Mouse (Mus musculus): ENCODE data around the gene 2810021J22Rik. TPM values are rescaled to one million over a fixed set of nuclear protein-coding genes. Genes with fewer than 3 reads are reported as not detected.

The 2810021J22Rik gene
- polyA plus RNA-seq, 1 experiment from 2014 or later = 11.2 TPM

GRCm38 (mm10) chr11:58917745-58918366 lies 50.8 kb downstream of the 2810021J22Rik start, which contains the start of gene Btnl10:
TSS of gene Btnl10 (plus strand) at chr11:58917908.
- no peaks in the 10 kb centered on the region for H3K4me1 ChIP-seq (ENCODE audit: control insufficient read depth, insufficient read depth, low read length)
- no peaks in the 10 kb centered on the region for H3K9me3 ChIP-seq (replicated peaks; ENCODE audit: control insufficient read depth, low read length)
- ATAC-seq (replicated peaks; ENCODE audit: insufficient number of reproducible peaks, low FRiP score, low TSS enrichment, low read depth) (no peak), DNase-seq (ENCODE audit: low spot score) (no peak)
- no peak within 1 kb of the TSS for H3K4me2 ChIP-seq (ENCODE audit: low read depth, low read length)
- H3K36me3 ChIP-seq (replicated peaks; ENCODE audit: control insufficient read depth, insufficient read depth, low read depth, low read length) = no peaks in the 10 kb centered on the region
- no peaks in the 10 kb centered on the region for H3K27me3 ChIP-seq (ENCODE audit: control insufficient read depth, insufficient read depth, low read length)
- no peak within 1 kb of the TSS for H3K9ac ChIP-seq (replicated peaks; ENCODE audit: low read length)
- H3K4me3 ChIP-seq (ENCODE audit: low read depth, low read length) = no peak within 1 kb of the TSS
- 71% methylated on average over 12 of the region's 12 CpGs for WGBS
- no peak within 1 kb of the TSS for H3K27ac ChIP-seq (replicated peaks; ENCODE audit: low read depth, low read length)

GRCm38 (mm10) chr11:58918759-58919158 lies 51.7 kb downstream of the 2810021J22Rik start:
- no peaks in the 10 kb centered on the region for H3K27me3 ChIP-seq (ENCODE audit: control insufficient read depth, insufficient read depth, low read length)
- H3K9ac ChIP-seq (replicated peaks; ENCODE audit: low read length) = no peak overlapping the region
- H3K36me3 ChIP-seq (replicated peaks; ENCODE audit: control insufficient read depth, insufficient read depth, low read depth, low read length) = no peaks in the 10 kb centered on the region
- no peaks in the 10 kb centered on the region for H3K9me3 ChIP-seq (replicated peaks; ENCODE audit: control insufficient read depth, low read length)
- 81% methylated on average over 5 of the region's 5 CpGs for WGBS
- no peak for DNase-seq (ENCODE audit: low spot score)
- no peaks in the 10 kb centered on the region for H3K4me1 ChIP-seq (ENCODE audit: control insufficient read depth, insufficient read depth, low read length)
- ATAC-seq (replicated peaks; ENCODE audit: insufficient number of reproducible peaks, low FRiP score, low TSS enrichment, low read depth) = no peak
- no peak overlapping the region for H3K4me2 ChIP-seq (ENCODE audit: low read depth, low read length)
- no peak overlapping the region for H3K27ac ChIP-seq (replicated peaks; ENCODE audit: low read depth, low read length)
- no peak overlapping the region for H3K4me3 ChIP-seq (ENCODE audit: low read depth, low read length)

GRCm38 (mm10) chr11:58922420-58922819 lies 55.4 kb downstream of the 2810021J22Rik start:
- H3K4me1 ChIP-seq (ENCODE audit: control insufficient read depth, insufficient read depth, low read length) = no peaks in the 10 kb centered on the region
- H3K27ac ChIP-seq (replicated peaks; ENCODE audit: low read depth, low read length) = no peak overlapping the region
- H3K4me3 ChIP-seq (ENCODE audit: low read depth, low read length) = no peak overlapping the region
- no peaks in the 10 kb centered on the region for H3K27me3 ChIP-seq (ENCODE audit: control insufficient read depth, insufficient read depth, low read length)
- no peak overlapping the region for H3K9ac ChIP-seq (replicated peaks; ENCODE audit: low read length)
- DNase-seq (ENCODE audit: low spot score) = no peak
- no peaks in the 10 kb centered on the region for H3K36me3 ChIP-seq (replicated peaks; ENCODE audit: control insufficient read depth, insufficient read depth, low read depth, low read length)
- ATAC-seq (replicated peaks; ENCODE audit: insufficient number of reproducible peaks, low FRiP score, low TSS enrichment, low read depth) = no peak
- WGBS = 81% methylated on average over 9 of the region's 9 CpGs
- H3K4me2 ChIP-seq (ENCODE audit: low read depth, low read length) = no peak overlapping the region
- no peaks in the 10 kb centered on the region for H3K9me3 ChIP-seq (replicated peaks; ENCODE audit: control insufficient read depth, low read length)

GRCm38 (mm10) chr11:58926651-58927050 lies 59.6 kb downstream of the 2810021J22Rik start:
- Histone ChIP-seq H3K4me2 (ENCODE audit: low read depth, low read length) (no peak overlapping the region), H3K4me1 (ENCODE audit: control insufficient read depth, insufficient read depth, low read length) (no peaks in the 10 kb centered on the region), H3K27ac (replicated peaks; ENCODE audit: low read depth, low read length) (no peak overlapping the region), H3K9me3 (replicated peaks; ENCODE audit: control insufficient read depth, low read length) (no peaks in the 10 kb centered on the region), H3K9ac (replicated peaks; ENCODE audit: low read length) (no peak overlapping the region), H3K4me3 (ENCODE audit: low read depth, low read length) (no peak overlapping the region), H3K27me3 (ENCODE audit: control insufficient read depth, insufficient read depth, low read length) (no peaks in the 10 kb centered on the region), H3K36me3 (replicated peaks; ENCODE audit: control insufficient read depth, insufficient read depth, low read depth, low read length) (no peaks in the 10 kb centered on the region)
- no peak for DNase-seq (ENCODE audit: low spot score)
- ATAC-seq (replicated peaks; ENCODE audit: insufficient number of reproducible peaks, low FRiP score, low TSS enrichment, low read depth) = no peak
- WGBS = 86% methylated on average over 2 of the region's 3 CpGs

GRCm38 (mm10) chr11:58927053-58927452 lies 60.0 kb downstream of the 2810021J22Rik start:
- Histone ChIP-seq H3K27ac (replicated peaks; ENCODE audit: low read depth, low read length) (no peak overlapping the region), H3K4me3 (ENCODE audit: low read depth, low read length) (no peak overlapping the region), H3K36me3 (replicated peaks; ENCODE audit: control insufficient read depth, insufficient read depth, low read depth, low read length) (peaks cover 3% of the 10 kb centered on the region; the same call in 1 of the 2 replicates), H3K27me3 (ENCODE audit: control insufficient read depth, insufficient read depth, low read length) (no peaks in the 10 kb centered on the region), H3K4me1 (ENCODE audit: control insufficient read depth, insufficient read depth, low read length) (no peaks in the 10 kb centered on the region), H3K9me3 (replicated peaks; ENCODE audit: control insufficient read depth, low read length) (no peaks in the 10 kb centered on the region), H3K4me2 (ENCODE audit: low read depth, low read length) (no peak overlapping the region), H3K9ac (replicated peaks; ENCODE audit: low read length) (no peak overlapping the region)
- DNase-seq (ENCODE audit: low spot score) = no peak
- no peak for ATAC-seq (replicated peaks; ENCODE audit: insufficient number of reproducible peaks, low FRiP score, low TSS enrichment, low read depth)
- 62% methylated on average over 2 of the region's 2 CpGs for WGBS

GRCm38 (mm10) chr11:58927790-58928651 lies 61.0 kb downstream of the 2810021J22Rik start:
- H3K36me3 ChIP-seq (replicated peaks; ENCODE audit: control insufficient read depth, insufficient read depth, low read depth, low read length) = peaks cover 3% of the 10 kb centered on the region
- H3K4me1 ChIP-seq (ENCODE audit: control insufficient read depth, insufficient read depth, low read length) = no peaks in the 10 kb centered on the region
- no peak overlapping the region for H3K27ac ChIP-seq (replicated peaks; ENCODE audit: low read depth, low read length)
- DNase-seq (ENCODE audit: low spot score) (peak; percentile 79), ATAC-seq (replicated peaks; ENCODE audit: insufficient number of reproducible peaks, low FRiP score, low TSS enrichment, low read depth) (peak; percentile 49; the same call in 1 of the 2 replicates)
- WGBS = 38% methylated on average over 20 of the region's 20 CpGs
- no peak overlapping the region for H3K4me3 ChIP-seq (ENCODE audit: low read depth, low read length)
- H3K9ac ChIP-seq (replicated peaks; ENCODE audit: low read length) = peak overlapping the region; percentile 4; the same call in 1 of the 2 replicates
- H3K4me2 ChIP-seq (ENCODE audit: low read depth, low read length) = no peak overlapping the region
- no peaks in the 10 kb centered on the region for H3K27me3 ChIP-seq (ENCODE audit: control insufficient read depth, insufficient read depth, low read length)
- H3K9me3 ChIP-seq (replicated peaks; ENCODE audit: control insufficient read depth, low read length) = no peaks in the 10 kb centered on the region

GRCm38 (mm10) chr11:58929055-58929454 lies 62.0 kb downstream of the 2810021J22Rik start:
- no peak overlapping the region for H3K4me2 ChIP-seq (ENCODE audit: low read depth, low read length)
- H3K9me3 ChIP-seq (replicated peaks; ENCODE audit: control insufficient read depth, low read length) = no peaks in the 10 kb centered on the region
- no peak overlapping the region for H3K9ac ChIP-seq (replicated peaks; ENCODE audit: low read length)
- no peaks in the 10 kb centered on the region for H3K27me3 ChIP-seq (ENCODE audit: control insufficient read depth, insufficient read depth, low read length)
- no peak overlapping the region for H3K4me3 ChIP-seq (ENCODE audit: low read depth, low read length)
- peaks cover 10% of the 10 kb centered on the region for H3K36me3 ChIP-seq (replicated peaks; ENCODE audit: control insufficient read depth, insufficient read depth, low read depth, low read length)
- DNase-seq (ENCODE audit: low spot score) (no peak), ATAC-seq (replicated peaks; ENCODE audit: insufficient number of reproducible peaks, low FRiP score, low TSS enrichment, low read depth) (no peak)
- WGBS = 66% methylated on average over 4 of the region's 4 CpGs
- no peaks in the 10 kb centered on the region for H3K4me1 ChIP-seq (ENCODE audit: control insufficient read depth, insufficient read depth, low read length)
- no peak overlapping the region for H3K27ac ChIP-seq (replicated peaks; ENCODE audit: low read depth, low read length)

- ATAC-seq (replicated peaks; ENCODE audit: insufficient number of reproducible peaks, low FRiP score, low TSS enrichment, low read depth) (no peak), DNase-seq (ENCODE audit: low spot score) (no peak)
- Histone ChIP-seq H3K27ac (replicated peaks; ENCODE audit: low read depth, low read length) (no peak overlapping the region), H3K36me3 (replicated peaks; ENCODE audit: control insufficient read depth, insufficient read depth, low read depth, low read length) (peaks cover 10% of the 10 kb centered on the region), H3K4me1 (ENCODE audit: control insufficient read depth, insufficient read depth, low read length) (no peaks in the 10 kb centered on the region), H3K4me2 (ENCODE audit: low read depth, low read length) (no peak overlapping the region), H3K27me3 (ENCODE audit: control insufficient read depth, insufficient read depth, low read length) (no peaks in the 10 kb centered on the region), H3K4me3 (ENCODE audit: low read depth, low read length) (no peak overlapping the region), H3K9ac (replicated peaks; ENCODE audit: low read length) (no peak overlapping the region), H3K9me3 (replicated peaks; ENCODE audit: control insufficient read depth, low read length) (no peaks in the 10 kb centered on the region)
- 48% methylated on average over 3 of the region's 3 CpGs for WGBS
Measured at GRCm38 (mm10) chr11:58929641-58930040, 62.6 kb downstream of the 2810021J22Rik start.

Data from embryonic facial prominence, embryonic 11.5 days (tissue).